Mouse (Mus musculus) heart, embryonic 13.5 days (tissue): ENCODE measurements around the gene Sdc4. TPM values are rescaled to one million over a fixed set of nuclear protein-coding genes. Genes with fewer than 3 reads are reported as not detected.

Experiments used
- ATAC-seq: fragments of 200-750 bp; cut with Nextera tagmentation; 2 replicates; pipeline ENCODE4 v1.8.0; 2017; ENCODE audit warnings: moderate TSS enrichment; ENCODE audit not compliant: insufficient number of reproducible peaks, low FRiP score, low TSS enrichment; ENCODE audit errors: extremely low read depth
- H3K27ac ChIP-seq: fragments of 300-500 bp; sonication (generic); replicated peaks from 2 replicates; pipeline ENCODE4 v1.5.1; 2015; ENCODE audit warnings: moderate library complexity, mild to moderate bottlenecking, inconsistent platforms
- H3K27me3 ChIP-seq: fragments of 300-500 bp; sonication (generic); replicated peaks from 2 replicates; pipeline ENCODE4 v1.6.1; 2015; ENCODE audit warnings: mild to moderate bottlenecking, inconsistent platforms
- H3K36me3 ChIP-seq: fragments of 300-500 bp; sonication (generic); 2 replicates; pipeline ENCODE4 v1.6.1; 2015; ENCODE audit warnings: mild to moderate bottlenecking, inconsistent platforms
- H3K4me1 ChIP-seq: fragments of 300-500 bp; sonication (generic); 2 replicates; pipeline ENCODE4 v1.6.1; 2015; ENCODE audit warnings: inconsistent platforms
- H3K4me2 ChIP-seq: fragments of 300-500 bp; sonication (generic); 2 replicates; pipeline ENCODE4 v1.6.1; 2015; ENCODE audit warnings: inconsistent platforms, mild to moderate bottlenecking, moderate library complexity
- H3K4me3 ChIP-seq: fragments of 300-500 bp; sonication (generic); 2 replicates; pipeline ENCODE4 v1.5.1; 2015; ENCODE audit warnings: moderate library complexity, mild to moderate bottlenecking, inconsistent platforms
- H3K9ac ChIP-seq: fragments of 300-500 bp; sonication (generic); 2 replicates; pipeline ENCODE4 v1.6.1; 2015; ENCODE audit warnings: inconsistent platforms, mild to moderate bottlenecking, moderate library complexity
- H3K9me3 ChIP-seq: fragments of 300-500 bp; sonication (generic); 2 replicates; pipeline ENCODE4 v1.6.1; 2016; ENCODE audit warnings: inconsistent platforms
- WGBS: fragments of 180-500 bp; shearing (Covaris S2); methylation state at CpG from one replicate; pipeline ENCODE4 v1.1.7; 2015; ENCODE audit warnings: mixed read lengths; 5-methylcytosine and 5-hydroxymethylcytosine counted together
- polyA plus RNA-seq: library from polyadenylated mRNA; unstranded; fragments of >200 nt; fragmentation: Nextera tagmentation; extraction: Ambion mirVana; gene quantifications from 2 replicates; pipeline ENCODE4 v1.2.1, GENCODE M21; 2015

Gene Sdc4
- polyA plus RNA-seq, 1 experiment from 2014 or later, result 36.6 TPM

GRCm38 (mm10) chr2:164396076-164396475 lies 47.6 kb downstream of the Sdc4 start:
- no peak for ATAC-seq
- peaks cover 82% of the 10 kb centered on the region for H3K27me3 ChIP-seq
- H3K4me1 ChIP-seq, result peaks cover 10% of the 10 kb centered on the region
- no peak overlapping the region for H3K4me3 ChIP-seq
- WGBS, result 82% methylated on average over 7 of the region's 7 CpGs
- H3K9ac ChIP-seq, result no peak overlapping the region
- no peak overlapping the region for H3K4me2 ChIP-seq
- H3K36me3 ChIP-seq, result no peaks in the 10 kb centered on the region
- H3K9me3 ChIP-seq, result peaks cover 13% of the 10 kb centered on the region; the same call in 1 of the 2 replicates
- no peak overlapping the region for H3K27ac ChIP-seq

GRCm38 (mm10) chr2:164393126-164393525 lies 50.6 kb downstream of the Sdc4 start:
- no peak for ATAC-seq

DNA sequence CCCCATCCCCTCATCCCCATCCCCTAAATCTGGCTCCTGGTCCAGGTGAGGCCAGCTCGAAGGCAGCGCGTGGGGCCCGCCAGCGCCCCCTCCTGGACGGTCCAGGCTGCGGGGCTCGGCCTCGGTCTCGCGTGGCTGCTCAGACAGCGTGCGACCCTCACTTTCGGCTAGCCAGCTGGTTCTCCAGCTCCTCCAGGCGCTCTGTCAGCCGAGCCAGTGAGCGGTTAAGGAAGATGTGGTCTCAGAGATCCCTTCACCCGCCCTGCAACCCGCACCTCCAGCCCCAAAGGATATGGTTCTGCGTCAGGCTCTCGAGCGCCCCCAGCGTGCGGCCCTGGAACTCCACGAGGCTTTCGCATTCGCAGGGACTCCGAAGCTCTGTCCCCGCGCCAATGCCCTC lies 54.2 kb downstream of the Sdc4 start:
- under 1% methylated on average over 30 of the region's 30 CpGs for WGBS
- Histone ChIP-seq H3K4me2 (peak overlapping the region; percentile 83), H3K36me3 (no peaks in the 10 kb centered on the region), H3K4me3 (peak overlapping the region; percentile 59), H3K4me1 (peaks cover 27% of the 10 kb centered on the region), H3K9me3 (no peaks in the 10 kb centered on the region), H3K27me3 (peaks cover 83% of the 10 kb centered on the region), H3K9ac (peak overlapping the region; percentile 76), H3K27ac (peak overlapping the region; percentile 62)
- ATAC-seq, result no peak

More at GRCm38 (mm10) chr2:164393126-164393525, 50.6 kb downstream of the Sdc4 start:
- H3K27me3 ChIP-seq, result peaks cover 84% of the 10 kb centered on the region
- peaks cover 13% of the 10 kb centered on the region; the same call in 1 of the 2 replicates for H3K9me3 ChIP-seq
- no peak overlapping the region for H3K9ac ChIP-seq
- H3K36me3 ChIP-seq, result no peaks in the 10 kb centered on the region
- no peak overlapping the region for H3K4me3 ChIP-seq
- 68% methylated on average over 29 of the region's 29 CpGs for WGBS
- H3K27ac ChIP-seq, result no peak overlapping the region
- peaks cover 8% of the 10 kb centered on the region for H3K4me1 ChIP-seq
- H3K4me2 ChIP-seq, result no peak overlapping the region

DNA sequence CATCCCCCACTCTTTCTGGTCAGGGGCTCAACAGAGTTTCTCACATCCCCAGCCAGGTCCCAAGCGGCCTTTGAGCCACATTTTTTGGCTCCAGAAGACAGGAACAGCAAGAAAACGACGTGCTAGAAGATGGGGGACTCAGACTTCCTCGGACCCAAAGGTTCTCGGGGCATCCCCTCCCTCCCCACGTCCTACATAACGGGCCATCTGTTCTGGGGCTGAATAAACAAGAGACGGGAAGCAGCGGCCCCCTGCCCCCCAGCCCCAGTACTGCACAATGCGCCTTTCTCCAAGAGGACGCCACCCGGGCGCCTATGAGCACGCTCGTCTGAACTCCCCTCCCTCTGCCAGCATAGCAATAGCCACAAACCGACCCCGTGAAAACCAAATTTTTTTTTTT lies 54.7 kb downstream of the Sdc4 start, which contains the start of gene Slpi:
Gene Slpi (minus strand): TSS at position 76 of the 400 bp plus-strand sequence.
- 2% methylated on average over 17 of the region's 17 CpGs for WGBS
- Histone ChIP-seq H3K4me3 (peak within 1 kb of the TSS; percentile 59), H3K4me1 (peaks cover 27% of the 10 kb centered on the region), H3K4me2 (peak within 1 kb of the TSS; percentile 83), H3K27me3 (peaks cover 78% of the 10 kb centered on the region), H3K9ac (peak within 1 kb of the TSS; percentile 76), H3K36me3 (no peaks in the 10 kb centered on the region), H3K9me3 (no peaks in the 10 kb centered on the region), H3K27ac (peak within 1 kb of the TSS; percentile 62)
- no peak for ATAC-seq

GRCm38 (mm10) chr2:164386953-164387352 lies 56.7 kb downstream of the Sdc4 start:
- no peaks in the 10 kb centered on the region for H3K9me3 ChIP-seq
- no peak overlapping the region for H3K27ac ChIP-seq
- no peaks in the 10 kb centered on the region for H3K36me3 ChIP-seq
- no peak for ATAC-seq
- no peak overlapping the region for H3K9ac ChIP-seq
- H3K4me1 ChIP-seq, result peaks cover 33% of the 10 kb centered on the region
- 11% methylated on average over 8 of the region's 8 CpGs for WGBS
- H3K4me2 ChIP-seq, result peak overlapping the region; percentile 33; the same call in 1 of the 2 replicates
- H3K27me3 ChIP-seq, result peaks cover 57% of the 10 kb centered on the region
- H3K4me3 ChIP-seq, result no peak overlapping the region

- ATAC-seq, result no peak; the same call in 1 of the 2 replicates
- Histone ChIP-seq H3K9ac (no peak overlapping the region), H3K27ac (peak overlapping the region; percentile 36; the same call in 1 of the 2 replicates), H3K4me2 (peak overlapping the region; percentile 33), H3K27me3 (peaks cover 51% of the 10 kb centered on the region), H3K9me3 (no peaks in the 10 kb centered on the region), H3K36me3 (no peaks in the 10 kb centered on the region), H3K4me1 (peaks cover 33% of the 10 kb centered on the region), H3K4me3 (0 out of 2 replicates have a peak overlapping the region, but pooled peaks have one; percentile 1)
- 15% methylated on average over 18 of the region's 18 CpGs for WGBS
These were observed 57.5 kb downstream of the Sdc4 start for GRCm38 (mm10) chr2:164385927-164386763.

GRCm38 (mm10) chr2:164383656-164384399 lies 59.9 kb downstream of the Sdc4 start:
- H3K36me3 ChIP-seq, result no peaks in the 10 kb centered on the region
- no peak overlapping the region for H3K4me2 ChIP-seq
- H3K4me3 ChIP-seq, result no peak overlapping the region
- no peak for ATAC-seq
- peaks cover 29% of the 10 kb centered on the region for H3K27me3 ChIP-seq
- no peak overlapping the region for H3K9ac ChIP-seq
- H3K9me3 ChIP-seq, result no peaks in the 10 kb centered on the region
- H3K27ac ChIP-seq, result no peak overlapping the region
- H3K4me1 ChIP-seq, result peaks cover 25% of the 10 kb centered on the region
- WGBS, result 49% methylated on average over 11 of the region's 11 CpGs

DNA sequence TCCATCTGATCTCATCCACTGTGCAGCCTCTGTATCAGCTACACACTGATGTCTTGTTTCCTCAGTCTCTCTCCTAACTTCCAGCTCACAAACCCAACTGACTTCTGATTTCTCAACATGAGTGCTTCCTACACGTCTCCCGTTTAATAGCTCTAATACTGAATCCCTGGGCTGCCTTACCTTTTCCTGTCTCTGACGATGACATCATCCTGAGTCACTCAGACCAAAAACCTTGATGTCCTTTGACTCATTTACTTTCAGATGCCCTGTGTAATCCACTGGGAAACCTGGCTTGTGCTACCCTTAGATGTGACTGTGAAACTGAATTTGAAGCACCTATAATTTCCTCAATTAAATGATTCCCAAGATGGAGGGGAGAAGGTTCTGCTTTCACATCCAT lies 60.7 kb downstream of the Sdc4 start:
- peaks cover 25% of the 10 kb centered on the region for H3K4me1 ChIP-seq
- peaks cover 21% of the 10 kb centered on the region for H3K27me3 ChIP-seq
- H3K4me2 ChIP-seq, result no peak overlapping the region
- no peaks in the 10 kb centered on the region for H3K36me3 ChIP-seq
- WGBS, result 70% methylated on average over 3 of the region's 3 CpGs
- no peaks in the 10 kb centered on the region for H3K9me3 ChIP-seq
- H3K27ac ChIP-seq, result no peak overlapping the region
- no peak overlapping the region for H3K4me3 ChIP-seq
- ATAC-seq, result no peak
- no peak overlapping the region for H3K9ac ChIP-seq

- Histone ChIP-seq H3K36me3 (no peaks in the 10 kb centered on the region), H3K4me3 (no peak overlapping the region), H3K4me1 (peaks cover 18% of the 10 kb centered on the region), H3K27me3 (peaks cover 8% of the 10 kb centered on the region), H3K27ac (no peak overlapping the region), H3K9me3 (no peaks in the 10 kb centered on the region), H3K9ac (no peak overlapping the region), H3K4me2 (no peak overlapping the region)
- ATAC-seq, result no peak
- WGBS, result 71% methylated on average over 8 of the region's 8 CpGs
These were observed 62.0 kb downstream of the Sdc4 start for GRCm38 (mm10) chr2:164381726-164382125.

DNA sequence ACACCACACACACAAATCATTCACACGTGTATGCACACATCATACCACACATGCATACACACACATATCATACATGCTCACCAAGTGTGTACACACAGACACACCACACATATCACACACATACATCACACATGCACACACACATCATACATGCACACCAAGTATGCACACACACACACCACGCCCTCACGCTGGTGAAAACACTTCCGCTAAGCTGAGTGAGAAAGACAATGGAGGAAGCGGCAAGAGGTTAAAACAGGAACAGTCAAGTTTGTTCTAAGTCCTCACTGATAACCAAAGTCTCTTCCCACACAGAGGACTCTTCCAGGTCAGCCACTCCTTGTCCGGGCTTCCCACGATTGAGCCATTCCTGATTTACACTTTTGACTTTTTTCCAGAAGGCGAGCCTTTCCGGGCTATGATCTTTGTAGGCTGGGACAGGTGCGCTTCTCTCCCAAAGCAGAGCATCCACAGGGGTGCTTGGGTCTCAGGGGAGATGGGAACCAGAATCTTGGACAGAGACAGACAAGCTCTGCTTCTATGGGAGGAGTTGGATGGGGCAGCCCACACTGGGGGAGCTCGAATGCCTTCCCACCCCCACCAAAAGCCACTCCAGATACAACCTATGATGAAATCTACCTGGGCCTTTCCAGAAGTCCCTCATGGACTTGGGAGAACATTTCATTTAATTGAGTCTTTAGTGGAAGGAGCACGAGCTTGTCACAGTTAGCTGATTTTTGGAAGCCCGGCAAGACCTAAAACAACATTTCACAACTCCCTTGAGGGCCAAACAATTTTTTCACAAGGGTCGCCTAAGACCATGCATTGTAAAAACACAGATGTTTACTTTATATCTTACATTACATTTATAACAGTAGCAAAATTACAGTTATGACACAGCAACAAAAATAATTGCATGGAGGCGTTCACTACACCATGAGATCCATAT lies 65.9 kb downstream of the Sdc4 start:
- no peak overlapping the region for H3K4me2 ChIP-seq
- H3K36me3 ChIP-seq, result no peaks in the 10 kb centered on the region
- H3K9me3 ChIP-seq, result no peaks in the 10 kb centered on the region
- ATAC-seq, result no peak
- H3K4me3 ChIP-seq, result no peak overlapping the region
- no peaks in the 10 kb centered on the region for H3K4me1 ChIP-seq
- no peak overlapping the region for H3K9ac ChIP-seq
- WGBS, result 81% methylated on average over 15 of the region's 15 CpGs
- no peaks in the 10 kb centered on the region for H3K27me3 ChIP-seq
- no peak overlapping the region for H3K27ac ChIP-seq
